Mouse (Mus musculus) heart, embryonic 14.5 days (tissue): ENCODE data around the gene Gm17617. TPM values are rescaled to one million over a fixed set of nuclear protein-coding genes. Genes with fewer than 3 reads are reported as not detected.
"Not testable (repeated sequence)": the region's sequence is repeated elsewhere in the genome, so short reads cannot be mapped to it uniquely, and the experiment has no call there.

Experiments
- ATAC-seq: fragments of 200-750 bp; cut with Nextera tagmentation; 2 replicates; pipeline ENCODE4 v1.8.0; 2017; ENCODE audit warnings: low read depth, moderate TSS enrichment; ENCODE audit not compliant: insufficient number of reproducible peaks, insufficient read depth, low FRiP score
- H3K27ac ChIP-seq, 2 experiments: fragments of 200-500 bp in 1 of 2; fragments of 300-500 bp in 1 of 2; sonication (generic) in 1 of 2; replicated peaks in 1 of 2; 2 replicates each; pipeline ENCODE4 v1.5.1; 2012 to 2014; ENCODE audit warnings: low read depth in 2 of 2, low read length in 2 of 2, control low read depth in 1 of 2, mild to moderate bottlenecking in 1 of 2, mixed read lengths in 1 of 2; ENCODE audit not compliant: control insufficient read depth in 1 of 2, insufficient read depth in 1 of 2
- H3K27me3 ChIP-seq: fragments of 300-500 bp; sonication (generic); 2 replicates; pipeline ENCODE4 v1.6.1; 2014; ENCODE audit warnings: mild to moderate bottlenecking, low read length, control low read depth; ENCODE audit not compliant: control insufficient read depth, insufficient read depth
- H3K36me3 ChIP-seq: fragments of 300-500 bp; sonication (generic); 2 replicates; pipeline ENCODE4 v1.6.1; 2014; ENCODE audit warnings: mild to moderate bottlenecking, control low read depth, low read length, mixed read lengths; ENCODE audit not compliant: control insufficient read depth, insufficient read depth
- H3K4me1 ChIP-seq, 2 experiments: fragments of 200-500 bp in 1 of 2; fragments of 300-500 bp in 1 of 2; sonication (generic) in 1 of 2; 2 replicates each; pipeline ENCODE4 v1.6.1; 2012 to 2014; ENCODE audit warnings: low read length in 2 of 2, control low read depth in 1 of 2, mixed read lengths in 1 of 2; ENCODE audit not compliant: control insufficient read depth in 2 of 2, insufficient read depth in 2 of 2
- H3K4me2 ChIP-seq: fragments of 300-500 bp; sonication (generic); 2 replicates; pipeline ENCODE4 v1.6.1; 2014; ENCODE audit warnings: mild to moderate bottlenecking, low read length
- H3K4me3 ChIP-seq, 2 experiments: fragments of 200-500 bp in 1 of 2; fragments of 300-500 bp in 1 of 2; sonication (generic) in 1 of 2; 2 replicates each; pipeline ENCODE4 v1.5.1; 2012 to 2014; ENCODE audit warnings: low read length in 2 of 2, mild to moderate bottlenecking in 2 of 2, control low read depth in 1 of 2, low read depth in 1 of 2, moderate library complexity in 1 of 2; ENCODE audit not compliant: control insufficient read depth in 1 of 2, insufficient read depth in 1 of 2
- H3K9ac ChIP-seq: fragments of 300-500 bp; sonication (generic); 2 replicates; pipeline ENCODE4 v1.6.1; 2014; ENCODE audit warnings: mild to moderate bottlenecking, low read length
- H3K9me3 ChIP-seq: fragments of 300-500 bp; sonication (generic); 2 replicates; pipeline ENCODE4 v1.6.1; 2016; ENCODE audit warnings: low read length, control low read depth; ENCODE audit not compliant: control insufficient read depth
- WGBS: fragments of 180-500 bp; shearing (Covaris S2); extraction: QIAGEN DNeasy Blood & Tissue Kit; methylation state at CpG from one replicate; pipeline ENCODE4 v1.1.7; 2014; 5-methylcytosine and 5-hydroxymethylcytosine counted together
- polyA plus RNA-seq: library from polyadenylated mRNA; unstranded; fragments of >200 nt; fragmentation: Nextera tagmentation; extraction: Ambion mirVana; gene quantifications from 2 replicates; pipeline ENCODE4 v1.2.1, GENCODE M21; 2014

Gene Gm17617
- polyA plus RNA-seq, 1 experiment from 2014 or later, result not detected

DNA sequence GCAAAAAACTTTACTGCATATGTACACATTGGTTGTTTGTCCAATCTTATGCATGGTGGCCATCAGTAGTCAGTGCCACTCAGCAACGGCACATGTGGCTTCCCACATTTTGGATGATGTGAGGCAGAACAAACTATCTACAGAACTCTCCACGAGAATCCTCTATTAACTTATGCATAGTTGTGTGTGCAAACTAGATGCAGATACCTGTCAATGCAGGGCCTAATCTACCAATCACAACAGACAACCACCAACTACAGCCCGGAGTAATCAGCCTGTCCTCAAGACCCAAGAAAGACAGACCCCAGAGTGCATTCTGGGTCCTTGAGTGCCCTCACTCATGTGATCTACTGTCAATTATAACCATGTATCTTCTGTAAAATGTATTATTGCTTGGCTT lies 31.0 kb downstream of the Gm17617 start:
- H3K36me3 ChIP-seq, result no peaks in the 10 kb centered on the region
- 89% methylated on average over 3 of the region's 3 CpGs for WGBS
- H3K4me2 ChIP-seq, result no peak overlapping the region
- peaks cover 6 to 22% of the 10 kb centered on the region in 2 experiments for H3K4me1 ChIP-seq
- no peak overlapping the region for H3K4me3 ChIP-seq
- no peak overlapping the region for H3K9ac ChIP-seq
- ATAC-seq, result no peak
- H3K27ac ChIP-seq, result no peak overlapping the region
- no peaks in the 10 kb centered on the region for H3K9me3 ChIP-seq
- H3K27me3 ChIP-seq, result no peaks in the 10 kb centered on the region

DNA sequence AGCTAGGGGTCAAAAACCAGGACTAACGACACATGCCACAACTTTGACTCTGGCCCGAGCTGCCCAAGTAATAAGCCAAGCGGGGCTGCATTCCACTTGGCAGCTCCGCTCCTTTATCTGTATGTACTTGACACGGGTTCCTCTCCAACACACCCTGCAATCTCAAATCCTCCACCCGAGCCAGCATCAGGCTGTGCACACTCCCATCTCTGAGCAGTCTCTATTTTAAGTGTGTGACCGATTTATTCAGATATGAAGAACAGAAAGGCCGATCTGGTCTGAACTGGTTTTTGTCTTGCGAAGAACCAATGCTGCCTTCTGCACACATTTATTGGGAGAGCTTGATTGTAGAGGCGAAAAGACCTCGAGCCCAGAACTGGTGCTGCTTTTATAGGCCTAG lies 31.7 kb downstream of the Gm17617 start:
- H3K36me3 ChIP-seq, result no peaks in the 10 kb centered on the region
- 66% methylated on average over 11 of the region's 11 CpGs for WGBS
- H3K4me1 ChIP-seq, result peaks cover 2 to 15% of the 10 kb centered on the region in 2 experiments; a peak in 3 of 4 replicates
- no peak overlapping the region for H3K4me3 ChIP-seq
- H3K9ac ChIP-seq, result no peak overlapping the region
- H3K9me3 ChIP-seq, result no peaks in the 10 kb centered on the region
- no peak overlapping the region for H3K27ac ChIP-seq
- no peak for ATAC-seq
- no peaks in the 10 kb centered on the region for H3K27me3 ChIP-seq
- H3K4me2 ChIP-seq, result no peak overlapping the region

DNA sequence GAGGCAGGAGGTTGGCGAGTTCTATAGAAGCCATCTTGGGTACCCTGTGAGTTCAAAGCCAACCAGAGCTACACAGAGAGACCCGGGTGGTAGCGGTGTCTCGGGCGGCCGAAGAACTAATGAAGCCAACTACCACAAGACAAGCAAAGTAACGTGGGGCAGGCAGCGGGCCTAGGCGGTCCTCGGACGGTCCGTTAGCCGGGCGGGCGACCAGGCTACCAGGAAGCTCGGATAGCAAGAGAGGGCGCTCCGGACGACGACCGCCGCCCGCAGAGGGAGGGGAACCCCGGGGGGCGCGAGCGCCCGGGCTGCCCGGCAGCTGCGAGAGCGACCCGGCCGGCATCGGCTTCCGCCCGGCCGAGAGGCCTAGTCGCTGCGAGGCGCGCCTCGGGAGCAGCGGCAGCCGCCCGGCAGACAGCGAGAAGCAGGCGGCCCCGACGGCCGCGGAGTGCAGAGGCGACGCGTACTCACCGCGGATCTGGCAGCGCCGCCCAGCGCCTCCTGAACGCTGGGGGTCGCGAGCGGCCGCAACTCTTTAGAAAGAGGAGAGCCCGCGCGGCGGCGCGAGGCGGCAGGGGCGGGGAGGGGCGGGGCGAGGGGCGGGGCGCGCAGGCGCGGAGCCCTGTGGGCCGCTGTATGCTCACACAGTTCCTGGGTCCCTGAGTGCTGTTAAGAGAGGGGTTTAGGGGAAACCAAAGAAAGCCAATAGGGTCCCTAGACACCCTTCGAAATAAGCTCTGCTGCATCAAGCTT lies 33.4 kb downstream of the Gm17617 start, which contains the start of gene Uimc1:
Gene Uimc1, minus strand, starts transcription at position 575 of the 753 bp plus-strand sequence.
- H3K4me2 ChIP-seq, result peak within 1 kb of the TSS; percentile 69
- H3K9me3 ChIP-seq, result no peaks in the 10 kb centered on the region
- peak; percentile 87 for ATAC-seq
- H3K36me3 ChIP-seq, result no peaks in the 10 kb centered on the region
- no peaks in the 10 kb centered on the region for H3K27me3 ChIP-seq
- H3K27ac ChIP-seq, result peak within 1 kb of the TSS; percentile 89 to 90
- under 1% methylated on average over 68 of the region's 81 CpGs for WGBS
- peaks cover 2 to 11% of the 10 kb centered on the region in 2 experiments; a peak in 3 of 4 replicates for H3K4me1 ChIP-seq
- H3K9ac ChIP-seq, result peak within 1 kb of the TSS; percentile 95
- peak within 1 kb of the TSS; percentile 86 to 96 for H3K4me3 ChIP-seq

DNA sequence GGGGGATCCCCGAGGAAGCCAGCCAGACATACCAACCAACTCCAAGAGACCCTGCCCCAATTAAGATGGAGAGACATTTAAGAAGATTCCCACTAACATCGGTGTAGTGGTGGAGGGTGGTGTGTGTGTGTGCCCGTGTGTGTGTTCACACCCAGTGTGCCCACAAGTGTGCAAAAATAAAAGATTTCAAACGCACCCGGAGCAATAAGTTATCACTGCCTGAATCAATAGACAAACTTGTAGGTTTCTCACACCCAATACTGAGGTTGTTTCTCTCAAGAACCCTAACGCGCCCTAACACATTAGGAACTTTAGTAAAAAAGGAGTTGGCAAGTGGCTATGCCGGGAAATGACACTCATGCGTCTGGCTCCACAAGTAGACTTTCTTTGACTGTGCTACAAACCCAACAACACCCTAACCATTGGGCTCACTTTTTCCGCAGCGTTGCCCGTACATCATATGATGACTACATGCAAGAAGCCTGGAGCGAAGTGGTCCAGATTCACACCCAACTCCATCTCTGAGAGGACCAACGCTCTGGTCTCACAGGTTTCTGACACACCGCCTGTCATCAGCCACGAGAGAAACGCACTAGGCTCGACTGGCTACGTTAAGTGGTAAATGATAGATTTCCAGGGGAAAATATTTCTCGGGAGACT lies 34.2 kb downstream of the Gm17617 start:
- no peaks in the 10 kb centered on the region for H3K27me3 ChIP-seq
- H3K4me3 ChIP-seq, result peak overlapping the region; percentile 86 to 96
- peak overlapping the region; percentile 95 for H3K9ac ChIP-seq
- no peak for ATAC-seq
- 28% methylated on average over 20 of the region's 20 CpGs for WGBS
- H3K36me3 ChIP-seq, result no peaks in the 10 kb centered on the region
- peaks cover 2 to 11% of the 10 kb centered on the region in 2 experiments; a peak in 3 of 4 replicates for H3K4me1 ChIP-seq
- peak overlapping the region; percentile 69 for H3K4me2 ChIP-seq
- H3K9me3 ChIP-seq, result no peaks in the 10 kb centered on the region
- H3K27ac ChIP-seq, result peak overlapping the region; percentile 89 to 90; a peak in 3 of 4 replicates

DNA sequence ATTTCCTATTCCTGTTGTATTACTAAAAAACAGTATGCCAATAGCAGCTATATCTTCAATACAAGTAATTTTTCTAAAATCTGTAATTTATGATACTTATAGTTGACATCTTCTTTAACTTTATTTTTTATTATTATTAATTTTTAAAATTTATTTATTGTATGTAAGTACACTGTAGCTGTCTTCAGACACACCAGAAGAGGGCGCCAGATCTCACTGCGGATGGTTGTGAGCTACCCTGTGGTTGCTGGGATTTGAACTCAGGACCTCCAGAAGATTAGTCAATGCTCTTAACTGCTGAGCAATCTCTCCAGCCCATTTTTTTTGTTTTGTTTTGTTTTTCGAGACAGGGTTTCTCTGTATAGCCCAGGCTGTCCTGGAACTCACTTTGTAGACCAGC lies 35.5 kb downstream of the Gm17617 start:
- not testable (repeated sequence) for H3K4me2 ChIP-seq, ATAC-seq, H3K27me3 ChIP-seq, H3K9ac ChIP-seq, H3K4me3 ChIP-seq, H3K36me3 ChIP-seq, H3K27ac ChIP-seq, H3K9me3 ChIP-seq
- peaks cover 2 to 11% of the 10 kb centered on the region in 2 experiments; a peak in 3 of 4 replicates for H3K4me1 ChIP-seq
- 90% methylated on average over 3 of the region's 3 CpGs for WGBS

DNA sequence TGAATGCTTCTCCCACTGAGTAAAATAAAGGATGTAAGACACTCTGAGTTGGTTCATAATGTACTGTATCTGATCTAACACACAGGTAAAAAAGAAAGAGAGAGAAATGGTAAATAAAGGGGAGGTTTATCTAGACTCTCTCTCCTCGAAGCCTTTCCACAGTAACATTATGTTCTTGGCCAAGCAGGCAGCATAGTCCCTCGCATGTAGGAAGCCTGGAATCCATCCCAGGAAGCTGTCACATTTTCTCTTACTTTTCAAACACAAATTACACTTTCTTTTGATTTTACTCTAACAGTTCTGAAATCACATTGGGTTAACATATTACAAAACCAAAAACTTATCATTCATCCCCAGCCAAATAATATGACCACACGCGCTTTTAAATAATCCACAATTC lies 40.8 kb downstream of the Gm17617 start:
- H3K4me3 ChIP-seq, result no peak overlapping the region
- no peaks in the 10 kb centered on the region for H3K27me3 ChIP-seq
- no peak overlapping the region for H3K27ac ChIP-seq
- WGBS, result 76% methylated on average over 4 of the region's 4 CpGs
- peaks cover 33% of the 10 kb centered on the region for H3K36me3 ChIP-seq
- no peak overlapping the region for H3K4me2 ChIP-seq
- H3K9ac ChIP-seq, result no peak overlapping the region
- no peak for ATAC-seq
- H3K9me3 ChIP-seq, result no peaks in the 10 kb centered on the region
- no peaks in the 10 kb centered on the region for H3K4me1 ChIP-seq
